Mouse (Mus musculus) retina, embryonic 14.5 days (tissue): ENCODE measurements around the gene Hoxa10.
A peak's percentile ranks its signal among the peaks of the same experiment; 100 is the strongest.

Source experiments
- DNase-seq: peaks from one replicate; pipeline ENCODE4 v3.0.0-alpha.2; 2015; ENCODE audit warnings: low spot score

Hoxa10 gene

GRCm38 (mm10) chr6:52245040-52245756, 4.5 kb upstream of the Hoxa10 start:
- no peak for DNase-seq

DNA sequence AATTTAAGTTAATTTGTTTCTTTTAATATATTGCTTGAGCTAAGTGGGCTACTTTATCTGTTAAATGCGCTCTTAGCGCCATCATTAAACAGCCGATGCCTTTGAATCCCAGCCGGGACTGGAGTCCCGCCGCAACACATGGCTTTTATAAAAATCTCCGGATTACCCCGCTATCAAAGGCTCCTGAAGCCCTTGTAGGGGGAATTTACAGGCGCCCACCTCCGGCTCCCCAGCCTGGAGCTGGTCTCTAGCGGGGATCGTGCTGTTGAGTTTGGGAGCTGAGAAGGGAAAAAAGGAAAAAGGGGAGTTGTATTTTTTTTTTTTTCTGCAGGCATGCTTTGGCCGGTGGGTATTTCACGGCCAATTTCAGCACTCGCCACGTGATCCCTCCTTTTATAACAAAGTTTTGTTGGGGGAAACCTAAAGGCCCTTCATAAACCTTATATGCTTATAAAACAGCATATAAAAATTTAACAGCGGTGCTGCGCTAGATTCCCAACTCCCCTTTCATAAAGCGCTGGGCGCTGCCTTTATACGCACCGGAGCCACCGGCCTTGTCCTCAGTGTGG, 3.9 kb upstream of the Hoxa10 start:
- no peak for DNase-seq

DNA sequence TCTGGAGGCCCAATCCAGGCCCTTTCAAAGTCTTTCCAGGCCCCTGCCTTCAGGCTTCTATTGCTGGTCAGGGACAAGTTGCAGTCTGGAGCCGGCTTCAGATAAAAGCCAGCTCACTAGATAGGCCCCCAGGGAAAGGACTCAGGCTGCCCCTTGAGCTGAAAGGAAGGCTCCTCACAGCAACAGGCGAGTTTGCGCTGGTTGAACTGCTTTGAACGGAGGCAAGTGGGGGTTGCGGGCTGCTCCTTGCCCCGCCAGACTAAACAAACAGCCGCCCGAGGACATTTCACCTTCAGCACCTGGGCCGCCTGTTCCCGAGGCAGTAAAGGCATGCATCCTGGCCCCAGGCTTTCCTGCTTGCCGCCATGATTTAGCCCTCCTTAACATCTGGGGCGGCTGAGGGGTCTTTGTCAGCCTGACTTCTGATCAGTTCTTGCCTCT, 3.0 kb upstream of the Hoxa10 start:
- DNase-seq, result no peak

DNA sequence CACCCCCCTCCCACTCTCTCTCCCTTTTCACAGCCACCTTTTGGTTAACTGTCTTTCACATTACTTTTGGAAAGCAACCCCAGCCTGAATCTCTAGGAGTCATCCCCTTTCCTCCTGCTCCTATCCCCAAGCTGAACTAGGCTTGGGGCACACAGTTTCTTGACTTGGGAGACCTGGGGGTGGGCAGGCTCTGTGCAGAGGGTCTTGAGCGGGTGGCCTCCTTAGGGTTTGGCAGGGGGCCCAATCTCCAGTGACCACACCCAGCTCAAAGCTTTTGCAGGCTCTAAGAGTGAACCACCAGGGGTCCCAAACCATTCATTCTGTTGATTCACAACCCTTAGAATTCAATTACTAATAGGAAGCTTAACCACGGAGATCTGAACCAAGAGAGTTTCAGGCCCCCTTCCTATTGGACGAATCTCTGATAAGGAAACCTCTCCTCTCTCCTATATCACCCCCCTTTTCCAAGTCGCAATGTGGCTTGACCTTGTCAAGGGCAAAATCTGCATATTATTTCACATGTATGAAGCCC, 2.2 kb upstream of the Hoxa10 start:
- no peak for DNase-seq

DNA sequence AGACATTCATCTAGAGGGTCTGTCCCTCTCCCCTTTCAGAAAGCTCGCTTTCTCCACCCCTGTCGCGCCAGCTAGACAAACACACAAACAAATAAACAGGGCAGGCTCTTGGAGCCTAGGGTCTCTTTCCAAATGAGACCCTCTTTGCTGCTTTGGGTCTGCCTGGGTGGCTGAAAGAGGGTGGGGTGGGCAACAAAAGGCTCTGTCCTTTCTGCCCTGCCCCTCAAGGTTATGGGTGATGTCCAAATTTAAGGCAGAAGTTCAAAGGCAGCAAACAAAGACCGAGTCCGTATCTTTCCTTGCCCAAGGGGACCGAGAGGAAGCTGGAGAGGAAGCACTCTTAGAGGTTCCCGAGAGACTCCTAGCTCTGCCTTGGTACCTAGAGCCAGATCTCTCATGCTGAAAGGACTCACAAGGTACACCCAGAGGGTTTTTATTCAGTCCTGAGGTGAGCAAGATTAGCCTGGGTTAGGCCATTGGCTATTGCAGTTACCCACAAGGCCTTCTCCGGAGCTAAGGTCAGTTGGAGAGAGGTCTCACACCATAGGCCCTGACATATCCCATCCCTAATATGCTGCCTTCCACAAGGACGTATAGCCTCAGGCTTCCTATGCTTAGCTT, 457 bp upstream of the Hoxa10 start:
- DNase-seq, result no peak

- DNase-seq, result no peak
These were observed 847 bp downstream of the Hoxa10 start for GRCm38 (mm10) chr6:52239625-52240388.

GRCm38 (mm10) chr6:52238976-52239375, 1.7 kb downstream of the Hoxa10 start:
- peak; percentile 42 for DNase-seq

- no peak for DNase-seq
These were observed 2.5 kb downstream of the Hoxa10 start for GRCm38 (mm10) chr6:52238155-52238545.

DNA sequence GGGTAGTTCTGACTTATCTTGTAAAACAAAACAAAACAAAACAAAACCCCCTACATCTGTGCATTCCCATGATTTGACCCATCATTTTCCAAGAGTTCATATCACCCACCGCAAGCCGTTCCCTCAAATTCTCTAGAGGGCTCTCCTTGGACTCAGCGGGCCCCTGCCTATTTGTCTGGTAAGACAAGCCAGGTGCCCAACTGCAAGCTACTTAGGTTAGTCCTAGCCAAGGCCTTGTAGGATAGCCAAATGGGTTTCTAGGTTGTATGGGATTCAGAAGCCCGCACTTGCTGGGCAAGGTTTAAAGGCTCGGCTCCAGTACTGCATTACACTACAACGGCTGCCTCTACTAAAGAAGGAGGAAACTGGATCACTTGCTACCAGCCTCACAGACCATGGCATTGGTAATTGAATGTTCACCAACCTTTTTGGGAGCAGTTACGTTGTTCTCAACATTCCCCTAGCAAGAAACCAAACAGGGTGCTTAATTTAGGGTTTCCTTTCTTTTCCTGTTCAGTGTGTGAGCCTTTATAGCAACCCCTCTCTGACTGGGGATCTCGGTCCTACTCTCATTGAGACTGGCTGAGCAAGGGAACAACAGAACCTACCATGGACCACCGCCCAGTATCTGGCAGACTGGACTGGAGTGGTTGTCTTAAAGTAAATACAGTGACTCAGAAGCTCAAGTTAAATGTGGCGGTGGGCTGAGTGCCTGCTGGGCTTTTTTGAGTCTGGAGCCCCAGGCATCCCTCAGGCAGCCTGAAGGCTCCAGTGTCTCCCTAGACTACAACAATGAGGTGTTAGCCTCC, 3.1 kb downstream of the Hoxa10 start:
- DNase-seq, result no peak

DNA sequence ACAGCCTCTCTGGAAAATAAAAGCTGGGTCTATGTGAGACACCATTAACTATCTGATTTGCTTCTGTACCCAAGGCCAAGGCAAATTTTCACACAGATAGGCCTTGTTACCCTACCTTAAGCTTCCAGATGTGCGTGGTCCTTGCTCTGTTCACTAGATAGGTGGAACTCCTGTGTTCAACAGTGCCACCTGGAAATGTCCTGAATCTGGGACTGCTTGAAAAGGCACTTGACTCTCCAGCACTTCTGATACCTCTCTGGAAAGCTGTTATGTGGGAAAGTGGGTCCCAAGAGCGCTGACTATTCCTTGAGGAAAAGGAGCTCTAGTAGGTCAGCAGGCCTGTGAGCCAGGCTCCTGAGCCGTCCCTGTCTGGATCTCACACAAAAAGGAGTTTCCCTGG, 3.8 kb downstream of the Hoxa10 start:
- no peak for DNase-seq

GRCm38 (mm10) chr6:52235866-52236265, 4.8 kb downstream of the Hoxa10 start:
- no peak for DNase-seq

GRCm38 (mm10) chr6:52235267-52235666, 5.4 kb downstream of the Hoxa10 start:
- no peak for DNase-seq

DNA sequence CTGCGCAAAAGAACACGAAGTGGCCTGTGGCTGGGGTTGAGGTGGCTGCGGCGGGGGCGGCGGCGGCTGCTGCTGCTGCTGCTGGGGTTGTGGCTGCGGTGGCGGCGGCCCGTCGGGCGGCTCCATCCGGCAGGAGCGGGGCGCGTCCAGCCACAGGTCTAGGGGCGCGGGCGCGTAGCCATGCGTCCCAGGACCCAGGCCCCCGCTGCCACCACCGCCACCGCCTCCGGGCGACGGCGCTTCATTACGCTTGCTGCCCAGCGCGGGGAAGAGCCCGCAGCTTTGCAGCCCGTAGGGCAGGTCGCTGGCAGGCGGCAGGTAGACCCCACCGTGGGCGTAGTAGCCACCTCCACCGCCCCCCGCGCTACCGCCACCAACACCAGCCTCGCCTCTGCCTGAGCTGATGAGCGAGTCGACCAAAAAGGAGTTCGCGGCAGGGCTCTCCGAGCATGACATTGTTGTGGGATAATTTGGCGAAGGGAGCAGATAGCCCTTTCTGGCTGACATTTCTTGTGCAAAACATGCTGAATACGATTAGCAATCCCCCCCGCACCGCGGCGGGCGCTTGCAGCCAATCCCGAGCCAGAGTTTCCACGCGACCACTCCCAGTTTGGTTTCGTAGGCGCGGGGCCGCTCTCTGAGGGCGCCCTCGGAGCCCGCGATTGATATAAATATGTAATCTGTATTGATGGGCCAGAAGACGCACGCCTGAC, 6.1 kb downstream of the Hoxa10 start:
- no peak for DNase-seq

- DNase-seq, result no peak
These were observed 6.9 kb downstream of the Hoxa10 start for GRCm38 (mm10) chr6:52233546-52234427.

DNA sequence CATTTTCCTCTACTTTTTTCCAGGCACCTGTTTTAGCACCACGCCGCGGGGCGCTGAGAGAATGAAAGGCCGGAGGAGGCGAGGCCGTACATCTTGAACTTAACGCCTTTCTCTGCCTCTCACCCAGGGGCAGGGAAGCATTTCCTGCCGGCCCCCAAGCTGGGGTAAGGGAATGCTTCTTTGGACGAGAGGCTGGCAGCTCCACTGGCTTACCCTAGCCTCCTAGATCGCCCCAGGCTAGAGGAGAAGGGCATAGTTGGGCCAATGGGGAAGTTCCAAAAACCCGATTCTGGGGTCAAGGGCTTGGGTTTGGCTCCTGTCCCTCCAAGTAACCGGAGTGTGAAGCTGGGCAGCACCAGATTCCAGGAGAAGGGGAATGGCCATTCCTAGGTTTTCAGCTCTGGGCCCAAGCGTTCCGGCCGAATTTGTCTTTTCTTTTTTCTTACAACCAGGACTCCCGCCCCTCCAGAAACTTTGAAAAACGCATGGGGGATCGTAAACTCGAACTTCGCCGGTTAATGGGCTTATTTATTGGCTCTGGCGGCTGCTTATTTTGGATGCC, 7.6 kb downstream of the Hoxa10 start:
- DNase-seq, result no peak

DNA sequence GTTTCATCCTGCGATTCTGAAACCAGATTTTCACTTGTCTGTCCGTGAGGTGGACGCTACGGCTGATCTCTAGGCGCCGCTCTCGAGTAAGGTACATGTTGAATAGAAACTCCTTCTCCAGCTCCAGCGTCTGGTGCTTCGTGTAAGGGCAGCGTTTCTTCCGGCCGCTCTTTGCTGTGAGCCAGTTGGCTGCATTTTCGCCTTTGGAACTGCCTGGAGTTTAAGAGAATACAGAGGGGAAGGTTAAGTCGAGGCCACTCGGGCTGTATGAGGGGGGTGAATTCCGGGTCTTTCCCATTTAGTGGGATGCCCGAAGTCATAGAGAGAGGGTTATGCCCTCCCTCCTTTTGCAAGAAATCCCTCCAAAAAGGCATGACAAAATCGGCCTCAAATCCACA, 8.1 kb downstream of the Hoxa10 start:
- no peak for DNase-seq

- DNase-seq, result no peak
These were observed 8.6 kb downstream of the Hoxa10 start for GRCm38 (mm10) chr6:52231885-52232567.

- DNase-seq, result no peak
These were observed 10.0 kb downstream of the Hoxa10 start, which contains the start of gene Hoxa9 for GRCm38 (mm10) chr6:52230516-52231165. Gene Hoxa9, minus strand, starts transcription at chr6:52231089.
